Mouse (Mus musculus) forebrain, embryonic 16.5 days (tissue): Measurements from ENCODE around the gene Dync1li1. TPM values are rescaled to one million over a fixed set of nuclear protein-coding genes. Genes with fewer than 3 reads are reported as not detected.
"Not testable (repeated sequence)": the region's sequence is repeated elsewhere in the genome, so short reads cannot be mapped to it uniquely, and the experiment has no call there.

ENCODE experiments used
- ATAC-seq: fragments of 200-750 bp; cut with Nextera tagmentation; 2 replicates; pipeline ENCODE4 v1.8.0; 2017; ENCODE audit warnings: mild to moderate bottlenecking, moderate library complexity
- H3K27ac ChIP-seq: fragments of 300-500 bp; sonication (generic); 2 replicates; pipeline ENCODE4 v1.5.1; 2014; ENCODE audit warnings: low read length, control low read depth
- H3K27me3 ChIP-seq: fragments of 300-500 bp; sonication (generic); replicated peaks from 2 replicates; pipeline ENCODE4 v1.6.1; 2014; ENCODE audit warnings: low read length; ENCODE audit not compliant: control insufficient read depth, insufficient read depth
- H3K36me3 ChIP-seq: fragments of 300-500 bp; sonication (generic); 2 replicates; pipeline ENCODE4 v1.6.1; 2014; ENCODE audit not compliant: control insufficient read depth, insufficient read depth
- H3K4me1 ChIP-seq: fragments of 300-500 bp; sonication (generic); replicated peaks from 2 replicates; pipeline ENCODE4 v1.6.1; 2014; ENCODE audit warnings: low read length; ENCODE audit not compliant: control insufficient read depth, insufficient read depth
- H3K4me2 ChIP-seq: fragments of 300-500 bp; sonication (generic); 2 replicates; pipeline ENCODE4 v1.6.1; 2014; ENCODE audit warnings: mild to moderate bottlenecking, low read length, control low read depth
- H3K4me3 ChIP-seq: fragments of 300-500 bp; sonication (generic); replicated peaks from 2 replicates; pipeline ENCODE4 v1.5.1; 2014; ENCODE audit warnings: mild to moderate bottlenecking, low read length, control low read depth
- H3K9ac ChIP-seq: fragments of 300-500 bp; sonication (generic); replicated peaks from 2 replicates; pipeline ENCODE4 v1.6.1; 2014; ENCODE audit warnings: low read depth, low read length, control low read depth
- H3K9me3 ChIP-seq: fragments of 300-500 bp; sonication (generic); 2 replicates; pipeline ENCODE4 v1.6.1; 2016; ENCODE audit warnings: low read length; ENCODE audit not compliant: control insufficient read depth
- WGBS: fragments of 180-500 bp; shearing (Covaris S2); extraction: QIAGEN DNeasy Blood & Tissue Kit; methylation state at CpG from one replicate; pipeline ENCODE4 v1.1.7; 2014; 5-methylcytosine and 5-hydroxymethylcytosine counted together
- polyA plus RNA-seq: library from polyadenylated mRNA; unstranded; fragments of >200 nt; fragmentation: Nextera tagmentation; extraction: Ambion mirVana; gene quantifications from 2 replicates; pipeline ENCODE4 v1.2.1, GENCODE M21; 2015

Gene Dync1li1
- polyA plus RNA-seq, 1 experiment from 2014 or later: 110 TPM

GRCm38 (mm10) chr9:114701921-114702320 lies 13.3 kb downstream of the Dync1li1 start:
- 93% methylated on average over 4 of the region's 4 CpGs for WGBS
- H3K4me3 ChIP-seq: no peak overlapping the region
- no peak overlapping the region for H3K4me2 ChIP-seq
- ATAC-seq: no peak
- H3K4me1 ChIP-seq: no peaks in the 10 kb centered on the region
- no peak overlapping the region for H3K27ac ChIP-seq
- H3K9me3 ChIP-seq: no peaks in the 10 kb centered on the region
- peaks cover 13% of the 10 kb centered on the region for H3K36me3 ChIP-seq
- no peaks in the 10 kb centered on the region for H3K27me3 ChIP-seq
- no peak overlapping the region for H3K9ac ChIP-seq

- Histone ChIP-seq H3K4me2 (no peak overlapping the region), H3K4me1 (no peaks in the 10 kb centered on the region), H3K9ac (no peak overlapping the region), H3K27me3 (no peaks in the 10 kb centered on the region), H3K9me3 (no peaks in the 10 kb centered on the region), H3K36me3 (peaks cover 29% of the 10 kb centered on the region), H3K27ac (no peak overlapping the region), H3K4me3 (no peak overlapping the region)
- WGBS: 96% methylated on average over 4 of the region's 4 CpGs
- no peak for ATAC-seq
These were observed 19.2 kb downstream of the Dync1li1 start for GRCm38 (mm10) chr9:114707805-114708204.

GRCm38 (mm10) chr9:114710345-114710744 lies 21.8 kb downstream of the Dync1li1 start:
- H3K4me2 ChIP-seq: no peak overlapping the region
- 80% methylated on average over 7 of the region's 7 CpGs for WGBS
- H3K27ac ChIP-seq: no peak overlapping the region
- no peak for ATAC-seq
- H3K4me3 ChIP-seq: no peak overlapping the region
- no peak overlapping the region for H3K9ac ChIP-seq
- no peaks in the 10 kb centered on the region for H3K9me3 ChIP-seq
- H3K4me1 ChIP-seq: no peaks in the 10 kb centered on the region
- peaks cover 37% of the 10 kb centered on the region for H3K36me3 ChIP-seq
- no peaks in the 10 kb centered on the region for H3K27me3 ChIP-seq

- WGBS: 96% methylated on average over 7 of the region's 7 CpGs
- Histone ChIP-seq H3K9ac (no peak overlapping the region), H3K27me3 (no peaks in the 10 kb centered on the region), H3K4me2 (no peak overlapping the region), H3K27ac (no peak overlapping the region), H3K4me3 (no peak overlapping the region), H3K4me1 (no peaks in the 10 kb centered on the region), H3K36me3 (peaks cover 45% of the 10 kb centered on the region), H3K9me3 (no peaks in the 10 kb centered on the region)
- ATAC-seq: no peak
These were observed 24.9 kb downstream of the Dync1li1 start for GRCm38 (mm10) chr9:114713481-114713880.

- Histone ChIP-seq H3K36me3 (peaks cover 48% of the 10 kb centered on the region), H3K9me3 (no peaks in the 10 kb centered on the region), H3K4me2 (no peak overlapping the region), H3K4me3 (no peak overlapping the region), H3K9ac (no peak overlapping the region), H3K27me3 (no peaks in the 10 kb centered on the region), H3K4me1 (no peaks in the 10 kb centered on the region), H3K27ac (no peak overlapping the region)
- WGBS: 86% methylated on average over 18 of the region's 18 CpGs
- ATAC-seq: no peak
These were observed 28.2 kb downstream of the Dync1li1 start for GRCm38 (mm10) chr9:114716677-114717331.

- no peaks in the 10 kb centered on the region for H3K27me3 ChIP-seq
- no peak for ATAC-seq
- H3K4me2 ChIP-seq: no peak overlapping the region
- H3K4me3 ChIP-seq: no peak overlapping the region
- H3K4me1 ChIP-seq: peaks cover 7% of the 10 kb centered on the region
- H3K27ac ChIP-seq: no peak overlapping the region
- peaks cover 26% of the 10 kb centered on the region for H3K36me3 ChIP-seq
- H3K9me3 ChIP-seq: no peaks in the 10 kb centered on the region
- WGBS: 3% methylated on average over 3 of the region's 3 CpGs
- H3K9ac ChIP-seq: no peak overlapping the region
These were observed 38.7 kb downstream of the Dync1li1 start for GRCm38 (mm10) chr9:114727315-114727714.

GRCm38 (mm10) chr9:114728432-114728831 lies 39.8 kb downstream of the Dync1li1 start:
- Histone ChIP-seq H3K4me1 (peaks cover 16% of the 10 kb centered on the region), H3K36me3 (peaks cover 16% of the 10 kb centered on the region)
- H3K27ac ChIP-seq, H3K4me3 ChIP-seq, H3K9ac ChIP-seq, H3K4me2 ChIP-seq, H3K9me3 ChIP-seq, ATAC-seq, H3K27me3 ChIP-seq: not testable (repeated sequence)
- WGBS: 67% methylated on average over 2 of the region's 2 CpGs

- 51% methylated on average over 23 of the region's 30 CpGs for WGBS
- Histone ChIP-seq H3K4me1 (peaks cover 16% of the 10 kb centered on the region), H3K27ac (no peak overlapping the region), H3K9ac (no peak overlapping the region), H3K9me3 (no peaks in the 10 kb centered on the region), H3K4me2 (peak overlapping the region; percentile 74), H3K36me3 (peaks cover 4% of the 10 kb centered on the region; the same call in 1 of the 2 replicates), H3K4me3 (peak overlapping the region; percentile 83; the same call in 1 of the 2 replicates), H3K27me3 (no peaks in the 10 kb centered on the region)
- no peak for ATAC-seq
These were observed 41.6 kb downstream of the Dync1li1 start for GRCm38 (mm10) chr9:114729911-114730805.

- WGBS: under 1% methylated on average over 52 of the region's 53 CpGs
- H3K9ac ChIP-seq: peak within 1 kb of the TSS; percentile 91
- H3K4me2 ChIP-seq: peak within 1 kb of the TSS; percentile 74
- peaks cover 16% of the 10 kb centered on the region for H3K4me1 ChIP-seq
- H3K36me3 ChIP-seq: no peaks in the 10 kb centered on the region
- peak; percentile 91 for ATAC-seq
- H3K4me3 ChIP-seq: peak within 1 kb of the TSS; percentile 83
- H3K9me3 ChIP-seq: no peaks in the 10 kb centered on the region
- no peaks in the 10 kb centered on the region for H3K27me3 ChIP-seq
- H3K27ac ChIP-seq: peak within 1 kb of the TSS; percentile 81
These were observed 42.6 kb downstream of the Dync1li1 start, which contains the start of gene Cmtm6 for GRCm38 (mm10) chr9:114731011-114731755. Cmtm6 (plus strand) TSS chr9:114731116.
